Mouse (Mus musculus) limb, embryonic 14.5 days (tissue): Measurements from ENCODE around the gene Tex12. TPM values are rescaled to one million over a fixed set of nuclear protein-coding genes. Genes with fewer than 3 reads are reported as not detected.

Experiments
- ATAC-seq: fragments of 200-750 bp; cut with Nextera tagmentation; 2 replicates; pipeline ENCODE4 v1.8.0; 2017; ENCODE audit warnings: low read depth, moderate number of reproducible peaks, moderate TSS enrichment; ENCODE audit not compliant: low FRiP score
- DNase-seq: peaks from one replicate; pipeline ENCODE4 v3.0.0-alpha.2; 2015; ENCODE audit warnings: low spot score
- H3K27ac ChIP-seq: fragments of 300-500 bp; sonication (generic); replicated peaks from 2 replicates; pipeline ENCODE4 v1.5.1; 2014; ENCODE audit warnings: low read depth, mild to moderate bottlenecking, low read length, moderate library complexity, mixed read lengths
- H3K27me3 ChIP-seq: fragments of 300-500 bp; sonication (generic); 2 replicates; pipeline ENCODE4 v1.6.1; 2014; ENCODE audit warnings: low read length, mixed read lengths; ENCODE audit not compliant: control insufficient read depth, insufficient read depth
- H3K36me3 ChIP-seq: fragments of 300-500 bp; sonication (generic); 2 replicates; pipeline ENCODE4 v1.6.1; 2014; ENCODE audit warnings: mild to moderate bottlenecking, low read length, moderate library complexity, mixed read lengths; ENCODE audit not compliant: control insufficient read depth, insufficient read depth
- H3K4me1 ChIP-seq: fragments of 300-500 bp; sonication (generic); 2 replicates; pipeline ENCODE4 v1.6.1; 2014; ENCODE audit warnings: antibody characterized with exemption, low read length, mixed read lengths; ENCODE audit not compliant: control insufficient read depth, insufficient read depth
- H3K4me2 ChIP-seq: fragments of 300-500 bp; sonication (generic); replicated peaks from 2 replicates; pipeline ENCODE4 v1.6.1; 2014; ENCODE audit warnings: low read depth, mild to moderate bottlenecking, low read length, moderate library complexity; ENCODE audit not compliant: severe bottlenecking
- H3K4me3 ChIP-seq: fragments of 300-500 bp; sonication (generic); replicated peaks from 2 replicates; pipeline ENCODE4 v1.5.1; 2014; ENCODE audit warnings: low read length
- H3K9ac ChIP-seq: fragments of 300-500 bp; sonication (generic); 2 replicates; pipeline ENCODE4 v1.6.1; 2014; ENCODE audit warnings: mild to moderate bottlenecking, low read depth, low read length, moderate library complexity; ENCODE audit not compliant: severe bottlenecking
- H3K9me3 ChIP-seq: fragments of 300-500 bp; sonication (generic); 2 replicates; pipeline ENCODE4 v1.6.1; 2016; ENCODE audit warnings: low read length; ENCODE audit not compliant: control insufficient read depth
- POLR2A ChIP-seq: fragments of 200-500 bp; IDR thresholded peaks from 2 replicates; pipeline ENCODE4 v1.8.0; 2012; ENCODE audit warnings: inconsistent platforms, mild to moderate bottlenecking, moderate library complexity, borderline replicate concordance; ENCODE audit not compliant: insufficient read depth, insufficient read length; ENCODE audit errors: extremely low read depth
- WGBS: fragments of 180-500 bp; shearing (Covaris S2); extraction: QIAGEN DNeasy Blood & Tissue Kit; methylation state at CpG from one replicate; pipeline ENCODE4 v1.1.7; 2014; 5-methylcytosine and 5-hydroxymethylcytosine counted together
- polyA plus RNA-seq, 2 experiments: library from polyadenylated mRNA; depleted of rRNA in 1 of 2; stranded (reverse) in 1 of 2; unstranded in 1 of 2; fragments of >200 nt; fragmentation: Nextera tagmentation in 1 of 2; extraction: Ambion mirVana in 1 of 2; gene quantifications; 2 replicates each; pipeline versions ENCODE4 v1.2.1 to v1.2.3; 2012 to 2014

Tex12 gene
- polyA plus RNA-seq, 2 experiments: not detected

DNA sequence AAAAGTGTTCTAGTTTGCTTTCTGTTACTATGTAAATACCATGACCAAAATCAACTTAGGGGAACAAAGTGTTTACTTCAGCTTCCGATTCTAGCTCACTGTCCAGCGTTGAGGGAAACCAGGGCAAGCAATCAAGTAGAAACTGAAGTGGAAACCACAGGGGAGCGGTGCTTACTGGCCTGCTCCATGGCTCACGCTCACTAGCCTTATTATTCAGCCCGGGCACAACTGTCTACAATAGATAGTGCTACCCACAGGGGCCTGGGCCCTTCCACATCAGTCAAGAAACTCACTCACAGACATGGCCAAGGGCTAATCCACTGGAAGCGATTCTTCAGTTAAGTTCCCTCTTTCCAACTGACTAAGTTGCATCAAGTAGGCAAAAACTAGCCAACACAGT lies 40.4 kb upstream of the Tex12 start:
- Histone ChIP-seq H3K27me3 (no peaks in the 10 kb centered on the region), H3K36me3 (peaks cover 49% of the 10 kb centered on the region), H3K9me3 (no peaks in the 10 kb centered on the region), H3K4me1 (peaks cover 18% of the 10 kb centered on the region), H3K27ac (no peak overlapping the region), H3K4me2 (no peak overlapping the region), H3K9ac (no peak overlapping the region), H3K4me3 (no peak overlapping the region)
- no peak for ATAC-seq
- no peak for DNase-seq
- 89% methylated on average over 6 of the region's 6 CpGs for WGBS
- no peak for TF ChIP-seq POLR2A

DNA sequence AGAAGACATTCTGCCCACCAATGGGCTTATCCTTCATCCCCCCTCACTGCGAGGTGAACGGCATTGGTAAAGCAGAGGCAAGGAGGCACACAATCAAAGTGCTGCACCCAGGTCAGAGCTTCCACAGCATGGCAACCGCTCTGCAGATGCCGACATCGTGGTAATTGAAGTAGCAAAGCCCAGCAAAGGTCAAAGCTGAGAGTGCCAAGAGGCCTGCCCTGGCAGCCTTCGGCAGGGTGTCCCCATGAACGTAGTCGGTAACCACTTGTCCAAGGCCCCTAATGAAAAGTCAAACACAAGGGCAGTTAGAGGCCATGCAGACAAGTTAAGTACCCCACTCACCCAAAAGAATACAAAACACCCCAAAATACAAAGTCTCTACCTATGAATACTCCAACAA lies 35.8 kb upstream of the Tex12 start:
- H3K4me3 ChIP-seq: no peak overlapping the region
- no peak for TF ChIP-seq POLR2A
- no peak for ATAC-seq
- 96% methylated on average over 8 of the region's 8 CpGs for WGBS
- no peaks in the 10 kb centered on the region for H3K27me3 ChIP-seq
- H3K9me3 ChIP-seq: no peaks in the 10 kb centered on the region
- peaks cover 58% of the 10 kb centered on the region for H3K36me3 ChIP-seq
- peaks cover 1% of the 10 kb centered on the region for H3K4me1 ChIP-seq
- no peak overlapping the region for H3K4me2 ChIP-seq
- no peak overlapping the region for H3K9ac ChIP-seq
- no peak for DNase-seq
- no peak overlapping the region for H3K27ac ChIP-seq

DNA sequence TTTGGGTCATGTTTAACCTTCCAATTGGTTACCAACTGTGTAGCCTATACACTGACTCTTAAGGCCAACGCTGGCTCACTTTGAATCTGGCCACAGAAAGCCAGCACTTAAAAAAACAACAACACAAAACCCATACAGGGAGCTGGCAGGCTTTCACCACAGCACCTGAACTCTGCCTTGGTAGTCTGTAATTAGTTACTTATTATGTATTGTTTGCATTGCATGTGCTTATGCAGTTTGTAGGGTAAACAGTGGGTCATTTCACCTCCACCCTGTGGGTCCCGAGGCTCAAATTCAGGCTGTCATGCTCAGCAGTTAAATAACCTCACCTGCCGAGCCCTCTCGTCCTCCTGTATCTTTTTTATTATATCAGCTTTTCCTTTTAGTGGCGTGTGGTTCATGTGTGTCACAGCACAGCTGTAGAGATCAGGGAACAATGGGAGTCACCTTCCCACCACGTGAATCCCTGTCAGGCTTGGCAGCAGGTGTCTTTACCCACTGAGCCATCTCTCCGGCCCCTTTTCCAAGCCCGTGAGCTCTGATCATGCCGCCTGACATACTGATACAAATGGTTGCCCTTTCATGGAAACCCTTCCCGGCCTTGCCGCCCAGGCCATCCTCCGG lies 33.8 kb upstream of the Tex12 start:
- WGBS: 78% methylated on average over 12 of the region's 12 CpGs
- Histone ChIP-seq H3K36me3 (peaks cover 50% of the 10 kb centered on the region), H3K27ac (no peak overlapping the region), H3K4me1 (no peaks in the 10 kb centered on the region), H3K4me2 (no peak overlapping the region), H3K9ac (no peak overlapping the region), H3K9me3 (no peaks in the 10 kb centered on the region), H3K27me3 (no peaks in the 10 kb centered on the region), H3K4me3 (no peak overlapping the region)
- TF ChIP-seq POLR2A: no peak
- ATAC-seq (no peak), DNase-seq (no peak)

DNA sequence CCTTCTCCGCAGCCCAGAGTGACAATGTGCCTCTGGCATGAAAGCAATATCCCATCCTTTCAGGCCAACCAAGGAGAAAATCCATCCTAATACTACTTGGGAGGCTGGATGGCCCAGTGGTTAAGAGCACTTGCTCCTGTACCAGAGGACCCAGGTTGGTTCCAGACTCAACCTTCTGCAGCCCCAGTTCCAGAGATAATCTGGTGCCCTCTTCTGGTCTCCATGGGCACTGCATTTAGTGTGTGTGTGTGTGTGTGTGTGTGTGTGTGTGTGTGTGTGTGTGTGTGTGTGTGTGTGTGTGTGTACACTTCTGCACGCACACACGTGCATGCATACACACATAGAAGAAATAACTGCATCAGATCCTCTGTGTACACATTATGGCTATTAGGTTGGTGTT lies 32.4 kb upstream of the Tex12 start:
- no peak overlapping the region for H3K4me3 ChIP-seq
- H3K9me3 ChIP-seq: no peaks in the 10 kb centered on the region
- WGBS: 94% methylated on average over 3 of the region's 3 CpGs
- H3K27ac ChIP-seq: no peak overlapping the region
- peaks cover 39% of the 10 kb centered on the region for H3K36me3 ChIP-seq
- no peaks in the 10 kb centered on the region for H3K4me1 ChIP-seq
- no peak overlapping the region for H3K9ac ChIP-seq
- no peak overlapping the region for H3K4me2 ChIP-seq
- H3K27me3 ChIP-seq: no peaks in the 10 kb centered on the region
- ATAC-seq: no peak
- no peak for DNase-seq
- no peak for TF ChIP-seq POLR2A

DNA sequence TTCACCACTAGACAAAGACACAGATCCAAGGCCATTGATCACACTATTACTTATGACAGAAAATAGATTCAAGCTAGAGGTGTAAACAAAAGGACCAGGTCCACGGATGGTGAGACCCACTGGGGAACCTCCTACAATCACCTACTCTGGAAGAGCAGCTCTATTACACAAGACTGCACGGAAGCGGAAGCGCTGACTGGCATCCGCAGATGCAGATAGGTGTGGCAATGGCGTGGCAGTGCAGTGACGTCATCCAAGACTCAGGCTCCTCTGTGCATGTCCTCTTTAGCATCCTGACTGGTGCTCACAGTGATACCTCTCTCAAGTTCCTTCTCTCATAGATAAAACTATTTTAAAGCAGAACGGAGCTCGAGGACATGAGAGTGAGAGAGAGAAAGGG lies 31.8 kb upstream of the Tex12 start:
- no peak for ATAC-seq

DNA sequence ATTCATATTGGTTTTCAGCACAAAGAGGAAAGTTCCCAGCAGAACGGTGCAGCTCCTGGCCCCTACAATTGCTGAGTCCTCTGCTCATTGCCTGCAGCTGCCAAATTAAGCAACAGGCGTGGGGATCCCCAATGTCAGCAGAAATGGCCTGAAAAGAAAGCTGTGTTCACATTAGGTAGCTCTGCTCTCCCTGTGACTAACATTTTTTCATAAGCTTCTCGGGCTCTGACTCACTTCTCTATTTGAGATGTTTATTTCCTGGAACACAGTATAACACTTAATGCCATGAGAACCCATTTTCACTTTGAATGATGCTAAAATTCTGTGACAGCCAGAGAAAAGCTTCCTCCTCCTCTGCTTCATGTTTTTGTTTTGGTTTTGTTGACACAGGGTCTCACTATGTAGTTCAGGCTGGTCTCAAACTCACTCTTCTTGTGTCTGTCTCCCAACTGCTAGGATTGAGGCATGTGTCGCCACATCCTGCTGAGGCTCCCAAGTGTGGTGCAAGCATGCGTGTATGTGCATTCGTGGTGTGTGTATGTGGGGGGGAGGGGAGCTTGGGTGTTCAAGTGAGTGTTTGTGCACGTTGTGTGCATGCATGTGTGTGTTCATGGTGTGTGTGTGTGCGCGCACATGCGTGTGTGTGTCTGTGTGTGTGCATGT lies 29.9 kb upstream of the Tex12 start:
- H3K4me2 ChIP-seq: no peak overlapping the region
- peaks cover 15% of the 10 kb centered on the region for H3K36me3 ChIP-seq
- H3K27ac ChIP-seq: no peak overlapping the region
- no peaks in the 10 kb centered on the region for H3K9me3 ChIP-seq
- no peaks in the 10 kb centered on the region for H3K4me1 ChIP-seq
- H3K27me3 ChIP-seq: no peaks in the 10 kb centered on the region
- ATAC-seq (no peak), DNase-seq (no peak)
- WGBS: 73% methylated on average over 10 of the region's 10 CpGs
- no peak for TF ChIP-seq POLR2A
- H3K9ac ChIP-seq: no peak overlapping the region
- no peak overlapping the region for H3K4me3 ChIP-seq

More for the DNA sequence above, 31.8 kb upstream of the Tex12 start:
- no peak overlapping the region for H3K9ac ChIP-seq
- H3K4me3 ChIP-seq: no peak overlapping the region
- TF ChIP-seq POLR2A: no peak
- H3K27me3 ChIP-seq: no peaks in the 10 kb centered on the region
- H3K9me3 ChIP-seq: no peaks in the 10 kb centered on the region
- no peaks in the 10 kb centered on the region for H3K4me1 ChIP-seq
- no peak overlapping the region for H3K27ac ChIP-seq
- no peak overlapping the region for H3K4me2 ChIP-seq
- DNase-seq: no peak
- peaks cover 33% of the 10 kb centered on the region for H3K36me3 ChIP-seq
- 88% methylated on average over 9 of the region's 9 CpGs for WGBS
